Mouse (Mus musculus) liver, embryonic 12.5 days (tissue): ENCODE measurements around the gene Shisa9. TPM values are rescaled to one million over a fixed set of nuclear protein-coding genes. Genes with fewer than 3 reads are reported as not detected.
"Not testable (repeated sequence)": the region's sequence is repeated elsewhere in the genome, so short reads cannot be mapped to it uniquely, and the experiment has no call there.

Experiments
- ATAC-seq: fragments of 200-750 bp; cut with Nextera tagmentation; 2 replicates; pipeline ENCODE4 v1.8.0; 2017; ENCODE audit warnings: moderate number of reproducible peaks, mild to moderate bottlenecking, moderate library complexity
- H3K27ac ChIP-seq: fragments of 300-500 bp; sonication (generic); 2 replicates; pipeline ENCODE4 v1.5.1; 2016; ENCODE audit warnings: mild to moderate bottlenecking
- H3K27me3 ChIP-seq: fragments of 300-500 bp; sonication (generic); replicated peaks from 2 replicates; pipeline ENCODE4 v1.6.1; 2016; ENCODE audit warnings: mild to moderate bottlenecking, moderate library complexity
- H3K36me3 ChIP-seq: fragments of 300-500 bp; sonication (generic); 2 replicates; pipeline ENCODE4 v1.6.1; 2016; ENCODE audit warnings: mild to moderate bottlenecking, moderate library complexity
- H3K4me1 ChIP-seq: fragments of 300-500 bp; sonication (generic); 2 replicates; pipeline ENCODE4 v1.6.1; 2016
- H3K4me2 ChIP-seq: fragments of 300-500 bp; sonication (generic); 2 replicates; pipeline ENCODE4 v1.6.1; 2016; ENCODE audit warnings: mild to moderate bottlenecking, moderate library complexity
- H3K4me3 ChIP-seq: fragments of 300-500 bp; sonication (generic); 2 replicates; pipeline ENCODE4 v1.5.1; 2016; ENCODE audit warnings: mild to moderate bottlenecking, moderate library complexity
- H3K9ac ChIP-seq: fragments of 300-500 bp; sonication (generic); 2 replicates; pipeline ENCODE4 v1.6.1; 2016; ENCODE audit warnings: mild to moderate bottlenecking, moderate library complexity
- H3K9me3 ChIP-seq: fragments of 300-500 bp; sonication (generic); replicated peaks from 2 replicates; pipeline ENCODE4 v1.6.1; 2016; ENCODE audit warnings: mild to moderate bottlenecking, moderate library complexity
- WGBS: fragments of 180-500 bp; shearing (Covaris S2); methylation state at CpG from one replicate; pipeline ENCODE4 v1.1.7; 2016; ENCODE audit not compliant: insufficient replicate concordance; 5-methylcytosine and 5-hydroxymethylcytosine counted together
- polyA plus RNA-seq: library from polyadenylated mRNA; unstranded; fragments of >200 nt; fragmentation: Nextera tagmentation; extraction: Ambion mirVana; gene quantifications from 2 replicates; pipeline ENCODE4 v1.2.1, GENCODE M21; 2016

Gene Shisa9
- 0.60 and 0.86 TPM in 2 replicates for polyA plus RNA-seq

- Histone ChIP-seq H3K36me3 (no peaks in the 10 kb centered on the region), H3K4me3 (peak within 1 kb of the TSS; percentile 51), H3K4me1 (peaks cover 11% of the 10 kb centered on the region), H3K9me3 (no peaks in the 10 kb centered on the region), H3K4me2 (peak within 1 kb of the TSS; percentile 74), H3K9ac (no peak within 1 kb of the TSS), H3K27me3 (peaks cover 89% of the 10 kb centered on the region), H3K27ac (no peak within 1 kb of the TSS)
- ATAC-seq: no peak
- 2% methylated on average over 38 of the region's 42 CpGs for WGBS
Observed at GRCm38 (mm10) chr16:11983616-11984270, at the start of gene Shisa9. Shisa9 (plus strand) TSS chr16:11984113.

- Histone ChIP-seq H3K9ac (no peak overlapping the region), H3K4me1 (no peaks in the 10 kb centered on the region), H3K27ac (no peak overlapping the region), H3K4me2 (no peak overlapping the region), H3K9me3 (0 out of 2 replicates have a peak, but pooled peaks cover 3% of the 10 kb centered on the region), H3K36me3 (no peaks in the 10 kb centered on the region), H3K27me3 (no peaks in the 10 kb centered on the region), H3K4me3 (no peak overlapping the region)
- ATAC-seq: no peak
Observed at GRCm38 (mm10) chr16:11940477-11940876, 43.4 kb upstream of the Shisa9 start.

GRCm38 (mm10) chr16:11960691-11961090 is 23.2 kb upstream of the Shisa9 start:
- Histone ChIP-seq H3K4me3 (no peak overlapping the region), H3K27me3 (no peaks in the 10 kb centered on the region), H3K4me1 (no peaks in the 10 kb centered on the region), H3K27ac (no peak overlapping the region), H3K4me2 (no peak overlapping the region), H3K9me3 (no peaks in the 10 kb centered on the region), H3K36me3 (no peaks in the 10 kb centered on the region), H3K9ac (no peak overlapping the region)
- WGBS: 73% methylated on average over 1 of the region's 1 CpGs
- ATAC-seq: no peak

GRCm38 (mm10) chr16:11966041-11966440 is 17.9 kb upstream of the Shisa9 start:
- H3K4me2 ChIP-seq: no peak overlapping the region
- ATAC-seq: no peak
- H3K9me3 ChIP-seq: no peaks in the 10 kb centered on the region
- H3K4me1 ChIP-seq: no peaks in the 10 kb centered on the region
- H3K27ac ChIP-seq: no peak overlapping the region
- no peak overlapping the region for H3K9ac ChIP-seq
- no peak overlapping the region for H3K4me3 ChIP-seq
- WGBS: 66% methylated on average over 8 of the region's 8 CpGs
- H3K36me3 ChIP-seq: no peaks in the 10 kb centered on the region
- no peaks in the 10 kb centered on the region for H3K27me3 ChIP-seq

GRCm38 (mm10) chr16:11966810-11967209 is 17.1 kb upstream of the Shisa9 start:
- H3K27me3 ChIP-seq, H3K9ac ChIP-seq, H3K4me1 ChIP-seq, H3K9me3 ChIP-seq, ATAC-seq, H3K36me3 ChIP-seq, H3K4me3 ChIP-seq, H3K27ac ChIP-seq, H3K4me2 ChIP-seq: not testable (repeated sequence)
- 37% methylated on average over 5 of the region's 5 CpGs for WGBS

- Histone ChIP-seq H3K9ac (no peak overlapping the region), H3K9me3 (no peaks in the 10 kb centered on the region), H3K4me1 (no peaks in the 10 kb centered on the region), H3K27me3 (no peaks in the 10 kb centered on the region), H3K4me2 (no peak overlapping the region), H3K36me3 (no peaks in the 10 kb centered on the region), H3K4me3 (no peak overlapping the region), H3K27ac (no peak overlapping the region)
- 42% methylated on average over 2 of the region's 2 CpGs for WGBS
- no peak for ATAC-seq
Observed at GRCm38 (mm10) chr16:11967579-11967978, 16.3 kb upstream of the Shisa9 start.

GRCm38 (mm10) chr16:11973707-11974106 is 10.2 kb upstream of the Shisa9 start:
- WGBS: 39% methylated on average over 4 of the region's 4 CpGs
- ATAC-seq: no peak
- no peak overlapping the region for H3K4me3 ChIP-seq
- no peaks in the 10 kb centered on the region for H3K4me1 ChIP-seq
- H3K4me2 ChIP-seq: no peak overlapping the region
- no peaks in the 10 kb centered on the region for H3K27me3 ChIP-seq
- H3K9me3 ChIP-seq: no peaks in the 10 kb centered on the region
- no peak overlapping the region for H3K27ac ChIP-seq
- H3K36me3 ChIP-seq: no peaks in the 10 kb centered on the region
- H3K9ac ChIP-seq: no peak overlapping the region

GRCm38 (mm10) chr16:11976737-11977136 is 7.2 kb upstream of the Shisa9 start:
- Histone ChIP-seq H3K27me3 (peaks cover 19% of the 10 kb centered on the region), H3K4me2 (no peak overlapping the region), H3K4me1 (no peaks in the 10 kb centered on the region), H3K36me3 (no peaks in the 10 kb centered on the region), H3K9ac (no peak overlapping the region), H3K27ac (no peak overlapping the region), H3K9me3 (no peaks in the 10 kb centered on the region), H3K4me3 (no peak overlapping the region)
- WGBS: 51% methylated on average over 2 of the region's 2 CpGs
- no peak for ATAC-seq

GRCm38 (mm10) chr16:11980764-11981163 is 3.1 kb upstream of the Shisa9 start:
- Histone ChIP-seq H3K27me3 (peaks cover 59% of the 10 kb centered on the region), H3K4me1 (peaks cover 11% of the 10 kb centered on the region), H3K9me3 (no peaks in the 10 kb centered on the region), H3K4me3 (no peak overlapping the region), H3K4me2 (no peak overlapping the region), H3K36me3 (no peaks in the 10 kb centered on the region), H3K9ac (no peak overlapping the region), H3K27ac (no peak overlapping the region)
- ATAC-seq: no peak
- 17% methylated on average over 3 of the region's 3 CpGs for WGBS

- 2% methylated on average over 25 of the region's 25 CpGs for WGBS
- Histone ChIP-seq H3K27ac (no peak overlapping the region), H3K4me1 (peaks cover 11% of the 10 kb centered on the region), H3K9me3 (no peaks in the 10 kb centered on the region), H3K9ac (no peak overlapping the region), H3K4me3 (peak overlapping the region; percentile 51), H3K36me3 (no peaks in the 10 kb centered on the region), H3K4me2 (peak overlapping the region; percentile 74), H3K27me3 (peaks cover 83% of the 10 kb centered on the region)
- no peak for ATAC-seq
Observed at GRCm38 (mm10) chr16:11983106-11983615, 752 bp upstream of the Shisa9 start.

- Histone ChIP-seq H3K27me3 (peaks cover 91% of the 10 kb centered on the region), H3K4me3 (peak overlapping the region; percentile 51), H3K27ac (no peak overlapping the region), H3K36me3 (no peaks in the 10 kb centered on the region), H3K4me1 (peaks cover 11% of the 10 kb centered on the region), H3K9ac (no peak overlapping the region), H3K9me3 (no peaks in the 10 kb centered on the region), H3K4me2 (peak overlapping the region; percentile 74)
- no peak; the same call in 1 of the 2 replicates for ATAC-seq
- 1% methylated on average over 76 of the region's 76 CpGs for WGBS
Observed at GRCm38 (mm10) chr16:11984271-11984791, 418 bp downstream of the Shisa9 start.

GRCm38 (mm10) chr16:11987056-11987455 is 3.1 kb downstream of the Shisa9 start:
- Histone ChIP-seq H3K4me3 (no peak overlapping the region), H3K36me3 (no peaks in the 10 kb centered on the region), H3K9me3 (no peaks in the 10 kb centered on the region), H3K4me2 (no peak overlapping the region), H3K27me3 (peaks cover 82% of the 10 kb centered on the region), H3K4me1 (peaks cover 11% of the 10 kb centered on the region), H3K9ac (no peak overlapping the region), H3K27ac (no peak overlapping the region)
- WGBS: 73% methylated on average over 4 of the region's 4 CpGs
- no peak for ATAC-seq
